In genomic region chr2:35679812-35680672, GRCm38 (mm10) we compare ENCODE assay signal across 8 mouse cellular contexts.
A peak's percentile ranks its signal among the peaks of the same experiment; 100 is the strongest.
DNase-seq lines count a peak whose midpoint lies in the region; ATAC-seq and TF ChIP-seq lines count a peak whose summit lies in the region.

No protein-coding gene starts in this region.

- H3K9ac ChIP-seq in heart, postnatal 0 days (replicated peaks; ENCODE audit: low read depth, low read length) = no peak overlapping the region; the same call in 1 of the 2 replicates
- H3K9ac ChIP-seq in limb, embryonic 13.5 days = no peak overlapping the region

- peak overlapping the region; percentile 22; the same call in 1 of the 2 replicates for H3K4me2 ChIP-seq in heart, postnatal 0 days (ENCODE audit: low read depth, low read length)
- H3K4me2 ChIP-seq in limb, embryonic 13.5 days (replicated peaks) = no peak overlapping the region

- H3K4me3 ChIP-seq in left cerebral cortex, adult 2 months = no peak overlapping the region
- no peak overlapping the region for H3K4me3 ChIP-seq in heart, postnatal 0 days (ENCODE audit: low read depth, low read length)
- H3K4me3 ChIP-seq in limb, embryonic 13.5 days = no peak overlapping the region

- 32% methylated on average over 10 of the region's 10 CpGs for WGBS in heart, postnatal 0 days
- WGBS in limb, embryonic 13.5 days = 36% methylated on average over 10 of the region's 10 CpGs

- 0 out of 2 replicates have a peak, but pooled peaks have one; percentile 27 for TF ChIP-seq EP300 in heart, postnatal 0 days (IDR thresholded peaks at IDR 0.05; ENCODE audit: low read depth)

- no peak for DNase-seq in left cerebral cortex, adult 2 months (ENCODE audit: extremely low spot score in 1 of 2, low spot score in 2 of 2)
- no peak for DNase-seq in left cerebral cortex, postnatal 36 days (ENCODE audit: low spot score in 2 of 2)
- peak; percentile 36 for DNase-seq in brain, adult 2 months (ENCODE audit: low read depth, low spot score)
- no peak for DNase-seq in heart, postnatal 0 days (ENCODE audit: low spot score)
- DNase-seq in layer of hippocampus, adult 18-20 months (ENCODE audit: low spot score in 2 of 2) = no peak
- no peak for DNase-seq in left cerebral cortex, postnatal 25 days (ENCODE audit: low spot score in 2 of 2)

- peaks cover 97% of the 10 kb centered on the region for H3K4me1 ChIP-seq in heart, postnatal 0 days (ENCODE audit: control insufficient read depth, insufficient read depth)
- peaks cover 100% of the 10 kb centered on the region for H3K4me1 ChIP-seq in limb, embryonic 13.5 days

- no peak for TF ChIP-seq CTCF in left cerebral cortex, adult 2 months (IDR thresholded peaks at IDR 0.05)
- no peak for TF ChIP-seq CTCF in heart, postnatal 0 days (IDR thresholded peaks at IDR 0.05; ENCODE audit: low read depth)

- no peaks in the 10 kb centered on the region for H3K27me3 ChIP-seq in heart, postnatal 0 days (ENCODE audit: control insufficient read depth, insufficient read depth, low read length)
- H3K27me3 ChIP-seq in limb, embryonic 13.5 days = no peaks in the 10 kb centered on the region

- H3K9me3 ChIP-seq in heart, postnatal 0 days (replicated peaks; ENCODE audit: control insufficient read depth, low read length) = no peaks in the 10 kb centered on the region
- no peaks in the 10 kb centered on the region for H3K9me3 ChIP-seq in limb, embryonic 13.5 days

- intact Hi-C loops in left cerebral cortex, adult 2 months (cut with DNase I) = no loop called here
- intact Hi-C loops in left cerebral cortex, postnatal 36 days (cut with DNase I) = no loop called here
- intact Hi-C loops in left cerebral cortex, postnatal 25 days (cut with DNase I) = no loop called here

- ATAC-seq in heart, postnatal 0 days (ENCODE audit: insufficient read depth, low read depth) = peak; percentile 16; the same call in 1 of the 2 replicates
- ATAC-seq in limb, embryonic 13.5 days (ENCODE audit: low FRiP score, low read depth) = no peak
- peak; percentile 70 for ATAC-seq in monocyte, adult 5-6 weeks (replicated peaks; ENCODE audit: insufficient number of reproducible peaks, low FRiP score, low TSS enrichment, poor library complexity, severe bottlenecking)

- H3K36me3 ChIP-seq in heart, postnatal 0 days (replicated peaks; ENCODE audit: control insufficient read depth, insufficient read depth, low read length) = no peaks in the 10 kb centered on the region
- H3K36me3 ChIP-seq in limb, embryonic 13.5 days = no peaks in the 10 kb centered on the region

- peak overlapping the region; percentile 44; the same call in 1 of the 2 replicates for H3K27ac ChIP-seq in left cerebral cortex, adult 2 months
- peak overlapping the region; percentile 82 for H3K27ac ChIP-seq in heart, postnatal 0 days (ENCODE audit: low read depth)
- peak overlapping the region; percentile 48; the same call in 1 of the 2 replicates for H3K27ac ChIP-seq in limb, embryonic 13.5 days
